Mouse (Mus musculus) gastrocnemius, postnatal 14 days (tissue): ENCODE results near the gene Klrb1b. TPM values are rescaled to one million over a fixed set of nuclear protein-coding genes. Genes with fewer than 3 reads are reported as not detected.
"Not testable (repeated sequence)": the region's sequence is repeated elsewhere in the genome, so short reads cannot be mapped to it uniquely, and the experiment has no call there.

Source experiments
- DNase-seq: peaks from one replicate; pipeline ENCODE4 v3.0.0; 2021; ENCODE audit warnings: mixed read lengths
- intact Hi-C: fragments of 180-260 bp; cut with DNase I; formaldehyde crosslinking; loops from one replicate; pipeline ENCODE4 v1.15.1; 2025; ENCODE audit warnings: low total_unique reads
- total RNA-seq, 2 experiments: library from RNA; stranded (reverse); gene quantifications; 2 replicates each; pipeline ENCODE4 v1.2.3; 2021

Gene Klrb1b
- total RNA-seq, 2 experiments from 2014 or later, result not detected

DNA sequence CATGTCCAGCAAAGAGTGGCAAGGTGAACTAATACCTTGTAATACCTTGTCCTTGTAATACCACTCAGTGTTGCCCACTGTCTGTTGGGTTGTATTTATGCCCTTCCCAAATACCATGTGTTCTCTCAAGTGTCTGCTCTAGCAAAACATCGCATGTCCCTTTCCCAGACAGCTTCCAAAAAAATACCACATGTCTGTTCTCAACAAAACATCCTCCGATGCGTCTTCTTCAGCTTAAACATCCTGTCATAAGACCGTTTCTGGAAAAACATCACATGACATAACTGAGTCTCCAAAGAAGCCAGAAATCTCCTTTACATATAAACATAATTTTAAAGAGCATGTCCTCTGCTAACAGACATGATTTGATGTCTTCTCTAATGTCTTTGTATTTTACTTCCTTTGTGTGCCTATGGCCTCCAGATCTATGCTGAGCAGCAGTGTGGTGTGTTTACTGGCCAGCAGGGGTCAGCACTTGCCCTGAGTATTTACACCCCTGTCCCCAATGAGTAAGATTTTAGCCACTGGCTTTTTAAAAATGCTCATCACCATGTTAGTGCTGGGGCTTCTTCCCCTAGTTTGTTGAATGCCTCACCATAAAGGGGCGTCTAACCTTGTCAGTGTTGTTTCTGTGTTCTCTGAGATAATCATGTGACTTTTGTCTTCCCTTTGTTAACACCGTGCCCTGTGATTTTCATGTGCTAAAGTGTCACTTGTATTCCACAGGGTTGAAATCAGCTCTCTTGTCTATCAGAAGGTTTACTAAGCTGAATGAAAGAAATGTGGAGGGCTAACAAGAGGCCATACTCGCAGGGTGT is 21.1 kb downstream of the Klrb1b start:
- DNase-seq, result peak; percentile 60
- intact Hi-C loops, result loop anchor here (5.0 kb wide), 1 partner anchor 37 kb away; no protein-coding TSS in a partner anchor

GRCm38 (mm10) chr6:128802999-128803857 is 22.9 kb downstream of the Klrb1b start:
- DNase-seq, result peak; percentile 92
- intact Hi-C loops, result loop anchor here (2.0 kb wide), 1 partner anchor 38 kb away; no protein-coding TSS in a partner anchor

DNA sequence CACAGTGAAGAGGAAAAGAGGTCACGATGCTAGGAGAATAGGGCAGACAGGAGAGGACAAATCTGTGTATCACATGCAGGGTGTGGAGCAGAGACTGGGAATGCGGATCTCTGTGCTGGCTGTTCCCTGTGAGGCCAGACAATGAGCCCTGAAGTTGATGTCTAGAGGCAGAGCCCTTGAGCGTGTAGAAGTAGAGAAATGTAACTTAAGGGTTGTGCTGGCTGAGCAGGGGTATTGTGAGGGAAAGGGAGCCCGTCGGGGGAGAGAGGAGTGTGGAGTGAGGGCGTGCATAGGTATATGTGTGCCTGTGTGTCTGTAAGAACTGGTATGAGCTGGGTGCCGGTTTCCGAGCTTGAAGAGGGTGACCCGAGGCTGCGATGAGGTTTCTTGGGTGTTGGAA is 23.6 kb downstream of the Klrb1b start:
- DNase-seq, result no peak
- intact Hi-C loops, result loop anchor here (2.0 kb wide), 1 partner anchor 38 kb away; no protein-coding TSS in a partner anchor

DNA sequence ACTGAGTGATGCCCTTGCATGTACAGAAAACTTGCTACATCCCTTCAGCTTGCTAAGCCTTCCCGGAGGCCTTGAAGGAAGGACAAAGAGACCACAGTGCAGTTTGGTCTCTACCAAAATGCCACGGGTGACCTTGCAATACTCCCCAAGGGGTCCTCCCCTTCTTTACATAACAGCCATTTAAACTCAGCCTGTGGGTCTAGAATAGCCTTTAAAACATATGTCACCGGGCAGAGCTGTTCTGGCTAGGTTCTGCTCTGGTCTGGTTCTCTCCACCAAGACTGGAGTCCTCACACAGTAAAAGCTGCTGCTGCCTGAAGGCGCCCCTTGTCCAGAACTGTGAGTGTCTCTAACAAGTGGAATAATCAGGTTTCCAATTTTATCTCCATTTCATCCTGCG is 25.4 kb downstream of the Klrb1b start:
- DNase-seq, intact Hi-C loops: not testable (repeated sequence)

GRCm38 (mm10) chr6:128799896-128800270 is 26.2 kb downstream of the Klrb1b start:
- DNase-seq, result no peak
- intact Hi-C loops, result no loop called here

DNA sequence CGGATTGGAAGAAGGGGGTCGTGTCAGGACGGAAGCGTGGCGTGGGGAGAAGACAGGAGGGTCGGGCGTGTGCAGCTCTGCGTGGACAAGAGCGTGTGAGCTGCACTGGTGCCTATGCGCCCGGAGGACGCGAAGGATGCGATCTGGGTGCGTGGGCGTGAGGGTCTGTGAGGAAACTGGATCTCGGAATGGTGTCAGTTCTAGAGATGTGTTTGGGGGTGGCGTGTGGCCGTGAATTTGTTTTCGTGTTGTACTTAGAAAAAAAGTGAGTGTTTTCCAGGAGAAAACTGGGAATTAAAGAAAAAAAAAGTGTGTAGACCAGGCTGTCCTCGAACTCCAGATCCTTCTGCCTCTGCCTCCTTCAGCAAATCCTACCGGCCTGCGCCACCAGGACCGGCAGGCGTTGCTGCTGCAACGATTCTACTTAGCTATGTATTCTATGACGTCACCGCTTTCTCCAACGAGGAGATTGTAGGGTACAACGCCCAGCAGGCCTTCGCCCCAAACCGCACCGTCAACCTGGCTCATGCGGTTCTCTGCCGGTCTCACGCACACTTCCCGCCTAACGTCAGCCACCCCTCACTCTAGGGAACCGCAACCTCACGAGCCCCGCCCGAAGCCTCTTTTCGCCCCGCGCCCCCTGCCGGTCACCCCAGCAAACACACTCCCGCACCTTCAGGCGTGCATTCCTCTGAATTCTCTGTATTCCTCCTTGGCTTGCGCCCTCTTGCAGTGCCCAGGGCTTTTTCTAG is 26.8 kb downstream of the Klrb1b start:
- peak; percentile 66 for DNase-seq
- intact Hi-C loops, result not testable (repeated sequence)

DNA sequence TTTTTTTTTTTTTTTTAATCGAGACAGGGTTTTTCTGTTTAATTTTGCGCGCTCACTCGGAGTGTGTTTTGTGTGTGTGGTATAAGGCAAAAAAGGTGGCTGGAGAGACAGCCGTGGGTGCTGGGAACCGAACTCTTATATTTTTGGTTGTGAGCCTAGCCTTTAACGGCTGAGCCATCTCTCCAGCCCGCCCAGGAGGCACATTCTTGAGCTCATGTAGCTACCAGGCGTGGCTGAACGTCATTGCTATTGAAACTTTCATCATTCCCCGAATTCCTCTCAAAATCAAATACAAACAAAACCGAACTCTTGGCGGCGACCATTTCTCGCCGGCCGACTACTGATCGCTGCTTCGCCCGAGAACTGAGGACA is 27.4 kb downstream of the Klrb1b start:
- intact Hi-C loops, result not testable (repeated sequence)

GRCm38 (mm10) chr6:128797936-128798771 is 28.0 kb downstream of the Klrb1b start:
- intact Hi-C loops, result no loop called here
- peak; percentile 10 for DNase-seq

More for the DNA sequence above, 27.4 kb downstream of the Klrb1b start:
- DNase-seq, result peak; percentile 53

DNA sequence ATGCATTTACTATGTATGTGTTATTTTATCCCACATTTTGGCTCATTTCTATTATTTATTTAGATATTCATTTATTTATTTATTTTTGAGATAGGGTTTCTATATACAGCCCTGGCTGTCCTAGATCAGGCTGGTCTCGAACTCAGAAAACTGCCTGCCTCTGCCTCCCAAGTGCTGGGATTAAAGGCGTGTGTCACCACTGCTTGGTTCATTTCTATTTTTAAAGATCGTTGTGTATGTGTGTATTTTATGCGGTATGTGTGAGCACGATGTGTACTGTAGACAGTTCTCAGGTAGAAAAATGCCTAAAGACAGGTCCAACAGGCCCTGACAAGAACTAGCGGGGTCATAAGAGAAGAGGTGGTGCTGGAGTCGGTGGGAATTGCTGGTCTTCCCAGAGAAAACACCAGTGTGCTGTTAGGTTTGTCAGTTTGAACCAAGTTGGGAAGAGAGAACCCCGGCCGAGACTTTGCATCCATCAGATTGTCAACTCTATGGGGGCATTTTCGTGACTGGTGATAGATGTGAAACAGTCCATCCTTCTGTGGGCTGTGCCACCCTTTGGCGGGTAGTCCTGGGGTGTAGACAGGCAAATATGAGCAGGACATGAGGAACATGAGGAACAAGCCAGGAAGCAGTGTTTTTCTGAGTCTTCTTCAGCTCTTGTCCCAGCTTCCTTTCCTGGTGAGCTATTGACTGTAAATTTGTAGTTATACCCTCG is 28.8 kb downstream of the Klrb1b start:
- DNase-seq, result no peak
- intact Hi-C loops, result no loop called here

DNA sequence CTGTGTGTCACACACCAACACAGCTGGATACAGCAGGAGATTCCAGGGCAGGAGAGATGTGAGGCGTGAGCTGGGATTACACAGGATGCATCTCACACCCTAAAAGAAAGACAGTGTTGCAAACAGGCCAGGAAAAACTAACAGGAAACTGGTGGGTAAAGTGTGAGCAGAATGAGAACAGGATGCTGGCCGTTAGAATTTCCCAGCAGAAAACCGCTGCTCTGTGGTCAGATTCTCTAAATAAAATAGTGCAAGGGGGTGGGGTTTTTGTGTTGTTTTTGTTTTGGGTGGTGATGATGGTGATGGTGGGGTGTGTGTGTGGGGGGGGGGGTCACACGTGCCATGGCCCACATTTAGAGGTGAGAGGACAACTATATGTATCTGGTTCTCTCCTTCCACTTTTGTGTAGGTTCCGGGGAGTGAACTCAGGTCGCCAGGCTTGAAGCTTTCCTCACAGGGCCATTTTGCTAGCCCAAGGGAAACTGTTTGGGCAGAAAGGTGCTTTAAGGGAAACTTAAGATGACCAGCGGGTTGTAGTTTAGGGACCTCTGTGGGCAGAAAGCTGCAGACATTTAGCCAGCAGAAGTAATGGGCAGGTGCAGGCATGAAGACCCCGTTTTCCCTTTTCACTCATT is 29.7 kb downstream of the Klrb1b start:
- intact Hi-C loops, result no loop called here
- DNase-seq, result no peak

DNA sequence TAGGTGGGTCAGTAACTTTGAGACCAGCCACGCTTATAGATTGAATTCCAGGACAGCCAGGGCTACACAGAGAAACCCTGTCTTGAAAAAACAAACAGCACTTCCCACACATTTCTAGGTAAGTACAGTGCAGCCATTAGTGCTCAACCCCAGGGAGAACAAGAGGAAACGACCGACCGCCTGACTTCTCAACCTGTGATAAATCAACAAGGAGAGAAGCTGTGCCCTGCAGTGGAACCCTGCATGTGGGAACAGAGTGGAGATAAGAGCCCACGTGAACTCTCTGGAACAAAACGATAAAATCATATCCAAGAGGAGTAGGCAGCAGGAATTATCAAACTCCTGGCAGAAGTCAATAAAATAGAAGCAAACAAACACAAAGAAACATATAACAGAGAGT is 32.4 kb downstream of the Klrb1b start:
- intact Hi-C loops, result no loop called here

GRCm38 (mm10) chr6:128790491-128790994 is 35.6 kb downstream of the Klrb1b start:
- not testable (repeated sequence) for DNase-seq
- intact Hi-C loops, result loop anchor here (2.0 kb wide), 1 partner anchor 164 kb away; no protein-coding TSS in a partner anchor

More for the DNA sequence above, 32.4 kb downstream of the Klrb1b start:
- no peak for DNase-seq

DNA sequence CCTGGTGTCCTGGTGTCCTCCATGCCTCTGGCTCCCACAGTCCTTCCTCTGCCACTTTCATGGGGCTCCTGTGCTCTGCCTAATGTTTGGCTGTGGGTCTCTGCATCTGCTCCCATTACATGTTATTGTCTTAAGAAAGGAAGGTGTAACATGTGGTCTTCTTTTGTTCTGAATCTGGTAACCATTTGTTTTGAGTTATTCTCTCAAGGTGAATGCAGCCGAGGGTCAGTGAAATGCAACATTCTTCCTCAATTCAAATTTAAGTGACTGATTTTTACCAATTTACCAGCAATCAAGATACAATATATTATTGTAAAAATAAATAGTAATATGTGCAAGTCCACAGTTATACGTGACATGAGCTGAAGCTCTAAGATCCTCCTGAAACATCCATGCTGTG is 37.0 kb downstream of the Klrb1b start, which contains the start of gene Klrb1c:
TSS of gene Klrb1c (minus strand) at position 101 of the 400 bp plus-strand sequence.
- intact Hi-C loops, result no loop called here
- DNase-seq, result no peak

GRCm38 (mm10) chr6:128788517-128788916 is 37.6 kb downstream of the Klrb1b start:
- no peak for DNase-seq
- intact Hi-C loops, result no loop called here

DNA sequence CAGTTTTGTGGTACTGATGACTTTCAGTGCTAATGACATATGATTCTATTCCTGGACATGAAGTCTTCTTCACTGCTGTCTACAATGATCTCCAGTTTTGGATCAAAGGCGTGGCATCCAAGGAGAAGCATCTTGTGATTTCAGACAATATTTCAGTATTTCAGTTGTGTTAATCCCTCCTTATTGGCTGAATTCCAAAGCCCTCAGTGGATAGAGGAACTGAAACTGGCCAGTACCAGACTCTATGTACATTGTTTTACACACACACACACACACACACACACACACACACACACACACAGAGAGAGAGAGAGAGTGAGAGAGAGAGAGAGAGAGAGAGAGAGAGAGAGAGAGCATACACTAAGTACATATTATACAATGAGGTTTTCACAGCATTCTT is 39.7 kb downstream of the Klrb1b start:
- DNase-seq, intact Hi-C loops: not testable (repeated sequence)

DNA sequence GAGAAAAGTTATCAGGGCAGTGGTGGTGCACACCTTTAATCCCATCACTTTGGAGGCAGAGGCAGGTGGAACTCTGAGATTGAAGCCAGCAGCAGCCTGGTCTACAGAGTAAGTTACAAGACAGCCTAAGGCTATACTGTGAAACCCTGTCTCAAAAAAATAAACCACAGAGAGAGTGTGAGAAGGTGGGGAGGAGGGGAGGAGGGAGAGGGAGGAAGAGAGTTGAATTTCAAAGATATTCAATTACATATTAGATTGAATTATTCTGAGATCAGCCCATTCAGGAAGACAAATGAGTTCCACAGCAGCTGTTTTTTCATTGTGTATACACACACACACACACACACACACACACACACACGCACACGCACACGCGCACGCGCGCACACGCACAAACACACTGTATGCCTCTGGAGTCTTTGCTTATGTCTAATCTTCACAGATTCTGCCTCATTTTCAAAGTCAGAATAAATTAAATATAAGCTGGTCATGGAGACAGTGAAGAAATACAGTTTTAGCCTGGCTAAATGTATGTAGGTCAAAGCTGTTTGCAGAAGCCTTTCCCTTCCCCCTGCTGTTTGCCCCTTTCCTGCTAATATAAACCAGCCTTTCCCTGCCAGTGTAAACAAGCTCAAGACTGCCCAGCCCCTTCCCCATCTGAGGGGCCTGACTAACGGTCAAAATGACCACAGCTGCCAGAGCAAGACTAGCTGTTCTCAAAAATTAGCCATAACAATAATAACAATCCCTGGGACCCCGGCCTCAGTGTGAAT is 56.5 kb downstream of the Klrb1b start:
- no peak for DNase-seq
- intact Hi-C loops, result no loop called here

GRCm38 (mm10) chr6:128768047-128768446 is 58.1 kb downstream of the Klrb1b start:
- intact Hi-C loops, result no loop called here
- no peak for DNase-seq
